Mouse (Mus musculus) hindbrain, postnatal 0 days (tissue): ENCODE data around the gene Cox14. TPM values are rescaled to one million over a fixed set of nuclear protein-coding genes. Genes with fewer than 3 reads are reported as not detected.
"Not testable (repeated sequence)": the region's sequence is repeated elsewhere in the genome, so short reads cannot be mapped to it uniquely, and the experiment has no call there.

Experiments used
- ATAC-seq: fragments of 200-750 bp; cut with Nextera tagmentation; 2 replicates; pipeline ENCODE4 v1.8.0; 2017; ENCODE audit warnings: mild to moderate bottlenecking, moderate TSS enrichment, moderate library complexity
- DNase-seq: peaks from one replicate; pipeline ENCODE4 v3.0.0-alpha.2; 2015; ENCODE audit warnings: low spot score
- H3K27ac ChIP-seq: fragments of 300-500 bp; sonication (generic); 2 replicates; pipeline ENCODE4 v1.5.1; 2014; ENCODE audit warnings: mild to moderate bottlenecking
- H3K27me3 ChIP-seq: fragments of 300-500 bp; sonication (generic); 2 replicates; pipeline ENCODE4 v1.6.1; 2014; ENCODE audit warnings: low read length, mixed read lengths; ENCODE audit not compliant: insufficient read depth
- H3K36me3 ChIP-seq: fragments of 300-500 bp; sonication (generic); 2 replicates; pipeline ENCODE4 v1.6.1; 2014; ENCODE audit warnings: low read length, mixed read lengths; ENCODE audit not compliant: insufficient read depth
- H3K4me1 ChIP-seq: fragments of 300-500 bp; sonication (generic); 2 replicates; pipeline ENCODE4 v1.6.1; 2014; ENCODE audit warnings: antibody characterized with exemption, low read length, mixed read lengths; ENCODE audit not compliant: insufficient read depth
- H3K4me2 ChIP-seq: fragments of 300-500 bp; sonication (generic); 2 replicates; pipeline ENCODE4 v1.6.1; 2014; ENCODE audit warnings: low read depth, mild to moderate bottlenecking, low read length, moderate library complexity, mixed read lengths
- H3K4me3 ChIP-seq: fragments of 300-500 bp; sonication (generic); 2 replicates; pipeline ENCODE4 v1.5.1; 2014; ENCODE audit warnings: low read length
- H3K9ac ChIP-seq: fragments of 300-500 bp; sonication (generic); replicated peaks from 2 replicates; pipeline ENCODE4 v1.6.1; 2014; ENCODE audit warnings: mild to moderate bottlenecking, low read length, moderate library complexity, mixed read lengths
- H3K9me3 ChIP-seq: fragments of 300-500 bp; sonication (generic); 2 replicates; pipeline ENCODE4 v1.6.1; 2016; ENCODE audit warnings: low read length, mixed read lengths
- CTCF ChIP-seq: IDR thresholded peaks from 2 replicates; pipeline ENCODE4 v1.5.1; 2016; ENCODE audit warnings: antibody characterized with exemption, control low read depth, low read depth
- WGBS: fragments of 180-500 bp; shearing (Covaris S2); extraction: QIAGEN DNeasy Blood & Tissue Kit; methylation state at CpG from one replicate; pipeline ENCODE4 v1.1.7; 2014; 5-methylcytosine and 5-hydroxymethylcytosine counted together
- polyA plus RNA-seq: library from polyadenylated mRNA; unstranded; fragments of >200 nt; fragmentation: Nextera tagmentation; extraction: Ambion mirVana; gene quantifications from 2 replicates; pipeline ENCODE4 v1.2.1, GENCODE M21; 2015
- total RNA-seq: library from RNA; depleted of rRNA; stranded (reverse); fragments of >200 nt; gene quantifications from 2 replicates; pipeline ENCODE4 v1.2.3, GENCODE M21; 2014; rRNA removed

The Cox14 gene
- total and polyA plus RNA-seq, 2 experiments from 2014 or later = 101 to 201 TPM

GRCm38 (mm10) chr15:99767467-99767866 lies 42.0 kb downstream of the Cox14 start:
- H3K36me3 ChIP-seq = no peaks in the 10 kb centered on the region
- H3K9me3 ChIP-seq = no peaks in the 10 kb centered on the region
- WGBS = 89% methylated on average over 4 of the region's 4 CpGs
- DNase-seq = no peak
- ATAC-seq = no peak
- no peak overlapping the region for H3K27ac ChIP-seq
- H3K27me3 ChIP-seq = no peaks in the 10 kb centered on the region
- TF ChIP-seq CTCF = no peak
- no peak overlapping the region for H3K4me2 ChIP-seq
- H3K4me1 ChIP-seq = peaks cover 5% of the 10 kb centered on the region; the same call in 1 of the 2 replicates
- no peak overlapping the region for H3K9ac ChIP-seq
- no peak overlapping the region for H3K4me3 ChIP-seq

- no peaks in the 10 kb centered on the region for H3K36me3 ChIP-seq
- WGBS = 95% methylated on average over 1 of the region's 1 CpGs
- no peak for ATAC-seq
Measured at GRCm38 (mm10) chr15:99768761-99769160, 43.3 kb downstream of the Cox14 start.

GRCm38 (mm10) chr15:99771004-99771500 lies 45.6 kb downstream of the Cox14 start:
- Histone ChIP-seq H3K27ac (no peak overlapping the region), H3K4me2 (peak overlapping the region; percentile 74), H3K9me3 (no peaks in the 10 kb centered on the region), H3K4me1 (peaks cover 5% of the 10 kb centered on the region; the same call in 1 of the 2 replicates), H3K4me3 (peak overlapping the region; percentile 79), H3K27me3 (no peaks in the 10 kb centered on the region), H3K9ac (peak overlapping the region; percentile 90), H3K36me3 (no peaks in the 10 kb centered on the region)
- no peak for DNase-seq
- ATAC-seq = no peak
- 22% methylated on average over 5 of the region's 5 CpGs for WGBS
- no peak for TF ChIP-seq CTCF

More at GRCm38 (mm10) chr15:99768761-99769160, 43.3 kb downstream of the Cox14 start:
- TF ChIP-seq CTCF = no peak
- DNase-seq = no peak
- peaks cover 5% of the 10 kb centered on the region; the same call in 1 of the 2 replicates for H3K4me1 ChIP-seq
- no peaks in the 10 kb centered on the region for H3K9me3 ChIP-seq
- no peak overlapping the region for H3K27ac ChIP-seq
- no peak overlapping the region for H3K4me3 ChIP-seq
- H3K27me3 ChIP-seq = no peaks in the 10 kb centered on the region
- no peak overlapping the region for H3K9ac ChIP-seq
- H3K4me2 ChIP-seq = no peak overlapping the region

- TF ChIP-seq CTCF = no peak
- no peaks in the 10 kb centered on the region for H3K27me3 ChIP-seq
- WGBS = under 1% methylated on average over 59 of the region's 59 CpGs
- peak overlapping the region; percentile 90 for H3K9ac ChIP-seq
- peak; percentile 55 for DNase-seq
- ATAC-seq = peak; percentile 75
- H3K9me3 ChIP-seq = no peaks in the 10 kb centered on the region
- H3K27ac ChIP-seq = peak overlapping the region; percentile 86
- H3K36me3 ChIP-seq = no peaks in the 10 kb centered on the region
- peak overlapping the region; percentile 79 for H3K4me3 ChIP-seq
- peak overlapping the region; percentile 74 for H3K4me2 ChIP-seq
- peaks cover 5% of the 10 kb centered on the region; the same call in 1 of the 2 replicates for H3K4me1 ChIP-seq
Measured at GRCm38 (mm10) chr15:99771601-99772276, 46.3 kb downstream of the Cox14 start.

- peak overlapping the region; percentile 90 for H3K9ac ChIP-seq
- ATAC-seq (peak; percentile 91), DNase-seq (peak; percentile 89)
- peak overlapping the region; percentile 79 for H3K4me3 ChIP-seq
- under 1% methylated on average over 40 of the region's 41 CpGs for WGBS
- no peaks in the 10 kb centered on the region for H3K27me3 ChIP-seq
- peaks cover 5% of the 10 kb centered on the region; the same call in 1 of the 2 replicates for H3K4me1 ChIP-seq
- H3K36me3 ChIP-seq = no peaks in the 10 kb centered on the region
- H3K4me2 ChIP-seq = peak overlapping the region; percentile 74
- H3K27ac ChIP-seq = peak overlapping the region; percentile 86
- no peaks in the 10 kb centered on the region for H3K9me3 ChIP-seq
- peak; percentile 31; the same call in 1 of the 2 replicates for TF ChIP-seq CTCF
Measured at GRCm38 (mm10) chr15:99772277-99772880, 47.0 kb downstream of the Cox14 start.

GRCm38 (mm10) chr15:99772881-99772924 lies 47.3 kb downstream of the Cox14 start, which contains the start of gene Cers5:
Gene Cers5 (minus strand): TSS chr15:99772885.
- H3K9ac ChIP-seq = peak within 1 kb of the TSS; percentile 90
- H3K4me3 ChIP-seq = peak within 1 kb of the TSS; percentile 79
- not testable (repeated sequence) for H3K4me1 ChIP-seq, DNase-seq, H3K36me3 ChIP-seq, H3K27me3 ChIP-seq, H3K9me3 ChIP-seq, ATAC-seq
- peak within 1 kb of the TSS; percentile 86 for H3K27ac ChIP-seq
- peak within 1 kb of the TSS; percentile 74 for H3K4me2 ChIP-seq

GRCm38 (mm10) chr15:99772925-99773324 lies 47.5 kb downstream of the Cox14 start:
- Histone ChIP-seq H3K9ac (no peak overlapping the region), H3K27ac (no peak overlapping the region), H3K9me3 (no peaks in the 10 kb centered on the region), H3K27me3 (no peaks in the 10 kb centered on the region), H3K36me3 (no peaks in the 10 kb centered on the region), H3K4me2 (peak overlapping the region; percentile 74; the same call in 1 of the 2 replicates), H3K4me1 (peaks cover 5% of the 10 kb centered on the region; the same call in 1 of the 2 replicates), H3K4me3 (no peak overlapping the region)
- no peak for DNase-seq
- TF ChIP-seq CTCF = no peak
- 31% methylated on average over 3 of the region's 3 CpGs for WGBS
- no peak for ATAC-seq

Other genes starting within 250 kb of the Cox14 start
- 30.5 and 33.4 TPM in 2 replicates for gene Faim2, start 197.5 kb upstream of the Cox14 start, total RNA-seq
- 54.6 and 57.9 TPM in 2 replicates for gene Faim2, start 197.5 kb upstream of the Cox14 start, polyA plus RNA-seq
- not detected in 2 replicates for gene Aqp2, start 146.6 kb upstream of the Cox14 start, total RNA-seq
- 0.10 TPM in 1 of 2 replicates, not detected in the other for gene Aqp2, start 146.6 kb upstream of the Cox14 start, polyA plus RNA-seq
- 3.8 and 5.5 TPM in 2 replicates for gene Aqp5, start 134.8 kb upstream of the Cox14 start, total RNA-seq
- 1.1 TPM in 2 replicates for gene Aqp5, start 134.8 kb upstream of the Cox14 start, polyA plus RNA-seq
- 0.14 and 0.26 TPM in 2 replicates for gene Aqp6, start 124.2 kb upstream of the Cox14 start, total RNA-seq
- gene Aqp6, start 124.2 kb upstream of the Cox14 start, polyA plus RNA-seq = 0.33 and 0.50 TPM in 2 replicates
- gene Racgap1, start 74.0 kb upstream of the Cox14 start, total RNA-seq = 46.4 and 49.1 TPM in 2 replicates
- 49.7 and 52.0 TPM in 2 replicates for gene Racgap1, start 74.0 kb upstream of the Cox14 start, polyA plus RNA-seq
- gene Asic1, start 55.2 kb upstream of the Cox14 start, total RNA-seq = 127 and 143 TPM in 2 replicates
- gene Asic1, start 55.2 kb upstream of the Cox14 start, polyA plus RNA-seq = 32.0 and 37.1 TPM in 2 replicates
- 74.0 and 89.4 TPM in 2 replicates for gene Smarcd1, start 23.5 kb upstream of the Cox14 start, total RNA-seq
- gene Smarcd1, start 23.5 kb upstream of the Cox14 start, polyA plus RNA-seq = 78.1 and 91.2 TPM in 2 replicates
- gene Gm17349, start 20.1 kb upstream of the Cox14 start, total RNA-seq = not detected in 2 replicates
- not detected in 2 replicates for gene Gm17349, start 20.1 kb upstream of the Cox14 start, polyA plus RNA-seq
- gene Gpd1, start 8.1 kb upstream of the Cox14 start, total RNA-seq = 2.8 and 3.7 TPM in 2 replicates
- gene Gpd1, start 8.1 kb upstream of the Cox14 start, polyA plus RNA-seq = 2.5 TPM in 2 replicates
- 92.8 and 105 TPM in 2 replicates for gene Cers5, start 47.3 kb downstream of the Cox14 start, total RNA-seq
- gene Cers5, start 47.3 kb downstream of the Cox14 start, polyA plus RNA-seq = 73.0 and 73.9 TPM in 2 replicates
- gene Lima1, start 149.8 kb downstream of the Cox14 start, total RNA-seq = 5.8 and 6.9 TPM in 2 replicates
- gene Lima1, start 149.8 kb downstream of the Cox14 start, polyA plus RNA-seq = 8.0 and 10.4 TPM in 2 replicates
- gene Fam186a, start 241.4 kb downstream of the Cox14 start, total RNA-seq = 0.47 TPM in 1 of 2 replicates, not detected in the other
- gene Fam186a, start 241.4 kb downstream of the Cox14 start, polyA plus RNA-seq = 0.18 TPM in 1 of 2 replicates, not detected in the other
- 61.3 and 62.1 TPM in 2 replicates for gene Larp4, start 244.4 kb downstream of the Cox14 start, total RNA-seq
- 19.5 and 21.2 TPM in 2 replicates for gene Larp4, start 244.4 kb downstream of the Cox14 start, polyA plus RNA-seq